Mouse (Mus musculus): ENCODE measurements around the gene Ugt1a10. TPM values are rescaled to one million over a fixed set of nuclear protein-coding genes. Genes with fewer than 3 reads are reported as not detected.

Ugt1a10 gene
- polyA plus RNA-seq, 1 experiment from 2014 or later, result 0.21 TPM

- Histone ChIP-seq H3K4me2 (ENCODE audit: low read depth, low read length) (no peak overlapping the region), H3K9me3 (ENCODE audit: low read length) (peaks cover 46% of the 10 kb centered on the region), H3K36me3 (replicated peaks; ENCODE audit: insufficient read depth, low read length) (no peaks in the 10 kb centered on the region), H3K9ac (replicated peaks) (no peak overlapping the region), H3K27ac (ENCODE audit: low read depth) (no peak overlapping the region), H3K27me3 (ENCODE audit: insufficient read depth, low read length) (no peaks in the 10 kb centered on the region), H3K4me1 (ENCODE audit: insufficient read depth) (no peaks in the 10 kb centered on the region), H3K4me3 (ENCODE audit: low read depth, low read length) (no peak overlapping the region)
- no peak for DNase-seq
- TF ChIP-seq CTCF (IDR thresholded peaks at IDR 0.05; ENCODE audit: low read depth), result no peak
- TF ChIP-seq EP300 (IDR thresholded peaks at IDR 0.05; ENCODE audit: low read depth), result no peak
- WGBS (ENCODE audit: insufficient replicate concordance), result 58% methylated on average over 10 of the region's 10 CpGs
- no peak for ATAC-seq
Observed at GRCm38 (mm10) chr1:88215466-88216380, 160.5 kb downstream of the Ugt1a10 start.

- ATAC-seq (no peak), DNase-seq (no peak)
- H3K36me3 ChIP-seq (replicated peaks; ENCODE audit: insufficient read depth, low read length), result no peaks in the 10 kb centered on the region
- H3K4me3 ChIP-seq (ENCODE audit: low read depth, low read length), result no peak overlapping the region
- 52% methylated on average over 2 of the region's 2 CpGs for WGBS (ENCODE audit: insufficient replicate concordance)
- H3K4me2 ChIP-seq (ENCODE audit: low read depth, low read length), result no peak overlapping the region
- H3K27me3 ChIP-seq (ENCODE audit: insufficient read depth, low read length), result no peaks in the 10 kb centered on the region
- peaks cover 46% of the 10 kb centered on the region for H3K9me3 ChIP-seq (ENCODE audit: low read length)
- H3K9ac ChIP-seq (replicated peaks), result no peak overlapping the region
- no peak overlapping the region for H3K27ac ChIP-seq (ENCODE audit: low read depth)
- H3K4me1 ChIP-seq (ENCODE audit: insufficient read depth), result no peaks in the 10 kb centered on the region
- TF ChIP-seq EP300 (IDR thresholded peaks at IDR 0.05; ENCODE audit: low read depth), result no peak
- no peak for TF ChIP-seq CTCF (IDR thresholded peaks at IDR 0.05; ENCODE audit: low read depth)
Observed at GRCm38 (mm10) chr1:88216551-88216950, 161.4 kb downstream of the Ugt1a10 start.

GRCm38 (mm10) chr1:88217144-88217543 lies 162.0 kb downstream of the Ugt1a10 start:
- DNase-seq, result no peak
- H3K9me3 ChIP-seq (ENCODE audit: low read length), result peaks cover 43% of the 10 kb centered on the region

GRCm38 (mm10) chr1:88217576-88217975 lies 162.4 kb downstream of the Ugt1a10 start:
- no peak for ATAC-seq
- H3K4me3 ChIP-seq (ENCODE audit: low read depth, low read length), result no peak overlapping the region
- TF ChIP-seq EP300 (IDR thresholded peaks at IDR 0.05; ENCODE audit: low read depth) (no peak), CTCF (IDR thresholded peaks at IDR 0.05; ENCODE audit: low read depth) (no peak)
- H3K27me3 ChIP-seq (ENCODE audit: insufficient read depth, low read length), result no peaks in the 10 kb centered on the region
- no peaks in the 10 kb centered on the region for H3K36me3 ChIP-seq (replicated peaks; ENCODE audit: insufficient read depth, low read length)
- 37% methylated on average over 3 of the region's 3 CpGs for WGBS (ENCODE audit: insufficient replicate concordance)
- no peak overlapping the region for H3K27ac ChIP-seq (ENCODE audit: low read depth)
- no peak overlapping the region for H3K9ac ChIP-seq (replicated peaks)
- H3K9me3 ChIP-seq (ENCODE audit: low read length), result peaks cover 44% of the 10 kb centered on the region
- H3K4me1 ChIP-seq (ENCODE audit: insufficient read depth), result no peaks in the 10 kb centered on the region
- no peak overlapping the region for H3K4me2 ChIP-seq (ENCODE audit: low read depth, low read length)
- DNase-seq, result no peak

More at GRCm38 (mm10) chr1:88217144-88217543, 162.0 kb downstream of the Ugt1a10 start:
- H3K4me1 ChIP-seq (ENCODE audit: insufficient read depth), result no peaks in the 10 kb centered on the region
- 54% methylated on average over 2 of the region's 2 CpGs for WGBS (ENCODE audit: insufficient replicate concordance)
- no peak overlapping the region for H3K4me2 ChIP-seq (ENCODE audit: low read depth, low read length)
- H3K4me3 ChIP-seq (ENCODE audit: low read depth, low read length), result no peak overlapping the region
- no peak for ATAC-seq
- no peaks in the 10 kb centered on the region for H3K36me3 ChIP-seq (replicated peaks; ENCODE audit: insufficient read depth, low read length)
- TF ChIP-seq EP300 (IDR thresholded peaks at IDR 0.05; ENCODE audit: low read depth) (no peak), CTCF (IDR thresholded peaks at IDR 0.05; ENCODE audit: low read depth) (no peak)
- no peak overlapping the region for H3K9ac ChIP-seq (replicated peaks)
- no peak overlapping the region for H3K27ac ChIP-seq (ENCODE audit: low read depth)
- H3K27me3 ChIP-seq (ENCODE audit: insufficient read depth, low read length), result no peaks in the 10 kb centered on the region

- no peaks in the 10 kb centered on the region for H3K27me3 ChIP-seq (ENCODE audit: insufficient read depth, low read length)
- H3K4me1 ChIP-seq (ENCODE audit: insufficient read depth), result no peaks in the 10 kb centered on the region
- no peak overlapping the region for H3K4me3 ChIP-seq (ENCODE audit: low read depth, low read length)
- DNase-seq, result peak; percentile 47
- WGBS (ENCODE audit: insufficient replicate concordance), result 68% methylated on average over 9 of the region's 9 CpGs
- no peak overlapping the region for H3K9ac ChIP-seq (replicated peaks)
- peaks cover 39% of the 10 kb centered on the region for H3K9me3 ChIP-seq (ENCODE audit: low read length)
- H3K27ac ChIP-seq (ENCODE audit: low read depth), result no peak overlapping the region
- TF ChIP-seq EP300 (IDR thresholded peaks at IDR 0.05; ENCODE audit: low read depth) (no peak), CTCF (IDR thresholded peaks at IDR 0.05; ENCODE audit: low read depth) (no peak)
- no peak overlapping the region for H3K4me2 ChIP-seq (ENCODE audit: low read depth, low read length)
- no peaks in the 10 kb centered on the region for H3K36me3 ChIP-seq (replicated peaks; ENCODE audit: insufficient read depth, low read length)
- ATAC-seq, result no peak
Observed at GRCm38 (mm10) chr1:88218051-88218450, 162.9 kb downstream of the Ugt1a10 start.

GRCm38 (mm10) chr1:88218591-88218990 lies 163.4 kb downstream of the Ugt1a10 start:
- WGBS (ENCODE audit: insufficient replicate concordance), result 46% methylated on average over 4 of the region's 4 CpGs
- Histone ChIP-seq H3K9ac (replicated peaks) (no peak overlapping the region), H3K4me1 (ENCODE audit: insufficient read depth) (no peaks in the 10 kb centered on the region), H3K4me2 (ENCODE audit: low read depth, low read length) (no peak overlapping the region), H3K9me3 (ENCODE audit: low read length) (peaks cover 34% of the 10 kb centered on the region), H3K36me3 (replicated peaks; ENCODE audit: insufficient read depth, low read length) (no peaks in the 10 kb centered on the region), H3K4me3 (ENCODE audit: low read depth, low read length) (no peak overlapping the region), H3K27ac (ENCODE audit: low read depth) (no peak overlapping the region), H3K27me3 (ENCODE audit: insufficient read depth, low read length) (no peaks in the 10 kb centered on the region)
- ATAC-seq, result no peak
- TF ChIP-seq CTCF (IDR thresholded peaks at IDR 0.05; ENCODE audit: low read depth), result no peak
- no peak for TF ChIP-seq EP300 (IDR thresholded peaks at IDR 0.05; ENCODE audit: low read depth)
- no peak for DNase-seq
